Mouse (Mus musculus) lung, postnatal 36 days (tissue): Measurements from ENCODE around the gene Dnajc28.
"Not testable (repeated sequence)": the region's sequence is repeated elsewhere in the genome, so short reads cannot be mapped to it uniquely, and the experiment has no call there.

ENCODE experiments used
- DNase-seq: peaks from one replicate; pipeline ENCODE4 v3.0.0; 2022; ENCODE audit warnings: mixed read lengths

Dnajc28 gene

GRCm38 (mm10) chr16:91618511-91619501 is at the start of gene Dnajc28:
Gene Dnajc28, minus strand, starts transcription at chr16:91619026.
- peak; percentile 91 for DNase-seq

GRCm38 (mm10) chr16:91663795-91664194 is 45.0 kb upstream of the Dnajc28 start:
- DNase-seq: no peak

- no peak for DNase-seq
Observed at GRCm38 (mm10) chr16:91662336-91662735, 43.5 kb upstream of the Dnajc28 start.

GRCm38 (mm10) chr16:91661397-91661796 is 42.6 kb upstream of the Dnajc28 start:
- no peak for DNase-seq

- DNase-seq: no peak
Observed at GRCm38 (mm10) chr16:91659798-91660197, 41.0 kb upstream of the Dnajc28 start.

- DNase-seq: no peak
Observed at GRCm38 (mm10) chr16:91658471-91658870, 39.6 kb upstream of the Dnajc28 start.

GRCm38 (mm10) chr16:91657285-91657684 is 38.5 kb upstream of the Dnajc28 start:
- DNase-seq: no peak

- DNase-seq: no peak
Observed at GRCm38 (mm10) chr16:91655285-91655684, 36.5 kb upstream of the Dnajc28 start.

- no peak for DNase-seq
Observed at GRCm38 (mm10) chr16:91652191-91652590, 33.4 kb upstream of the Dnajc28 start.

GRCm38 (mm10) chr16:91649781-91650180 is 31.0 kb upstream of the Dnajc28 start:
- no peak for DNase-seq

- DNase-seq: no peak
Observed at GRCm38 (mm10) chr16:91649246-91649645, 30.4 kb upstream of the Dnajc28 start.

GRCm38 (mm10) chr16:91648220-91648550 is 29.4 kb upstream of the Dnajc28 start:
- DNase-seq: peak; percentile 84

- peak; percentile 97 for DNase-seq
Observed at GRCm38 (mm10) chr16:91647461-91648219, 28.8 kb upstream of the Dnajc28 start, which contains the start of gene Son. Gene Son, plus strand, starts transcription at chr16:91647506.

GRCm38 (mm10) chr16:91646681-91647419 is 28.0 kb upstream of the Dnajc28 start, which contains the start of gene Gart:
Gene Gart, minus strand, starts transcription at chr16:91646952.
- DNase-seq: peak; percentile 96

- peak; percentile 15 for DNase-seq
Observed at GRCm38 (mm10) chr16:91645995-91646602, 27.3 kb upstream of the Dnajc28 start.

- DNase-seq: not testable (repeated sequence)
Observed at GRCm38 (mm10) chr16:91645420-91645819, 26.6 kb upstream of the Dnajc28 start.

- no peak for DNase-seq
Observed at GRCm38 (mm10) chr16:91644901-91645300, 26.1 kb upstream of the Dnajc28 start.

GRCm38 (mm10) chr16:91640171-91640570 is 21.3 kb upstream of the Dnajc28 start:
- no peak for DNase-seq

GRCm38 (mm10) chr16:91639636-91640035 is 20.8 kb upstream of the Dnajc28 start:
- no peak for DNase-seq

- no peak for DNase-seq
Observed at GRCm38 (mm10) chr16:91639161-91639560, 20.3 kb upstream of the Dnajc28 start.

GRCm38 (mm10) chr16:91633641-91634040 is 14.8 kb upstream of the Dnajc28 start:
- no peak for DNase-seq

GRCm38 (mm10) chr16:91632940-91633339 is 14.1 kb upstream of the Dnajc28 start:
- no peak for DNase-seq
